Mouse (Mus musculus) bone marrow macrophage, adult 2 months (primary cell): ENCODE data around the gene Tpk1.

Source experiments
- CTCF ChIP-seq: IDR thresholded peaks from 2 replicates; pipeline ENCODE4 v1.5.1; 2012; ENCODE audit warnings: low read depth, mild to moderate bottlenecking, low read length, moderate library complexity
- POLR2A ChIP-seq: IDR thresholded peaks from 2 replicates; pipeline ENCODE4 v1.6.1; 2012; ENCODE audit warnings: mild to moderate bottlenecking, low read depth, low read length, borderline replicate concordance

DNA sequence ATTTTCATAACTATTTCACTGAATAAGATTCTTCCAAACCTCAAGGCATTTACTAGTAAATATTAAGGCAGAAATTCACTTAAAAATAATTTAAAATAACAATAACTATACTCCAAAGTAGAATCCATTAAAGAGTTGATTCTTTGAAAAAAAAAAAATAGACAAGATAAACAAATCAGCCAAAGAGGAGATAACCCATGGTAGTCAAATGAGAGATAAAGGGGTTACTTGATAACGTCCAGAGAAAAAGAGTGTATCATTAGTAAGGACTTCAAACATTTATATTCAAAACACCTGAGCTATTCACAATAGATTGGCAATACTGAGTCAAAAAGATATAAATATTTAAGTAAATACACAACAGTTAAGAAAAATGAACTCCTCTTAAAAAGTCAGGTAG, 114.7 kb downstream of the Tpk1 start:
- TF ChIP-seq CTCF = no peak
- no peak for TF ChIP-seq POLR2A
